Mouse (Mus musculus) forebrain, embryonic 13.5 days (tissue): Measurements from ENCODE around the gene Gbp2b. TPM values are rescaled to one million over a fixed set of nuclear protein-coding genes. Genes with fewer than 3 reads are reported as not detected.
"Not testable (repeated sequence)": the region's sequence is repeated elsewhere in the genome, so short reads cannot be mapped to it uniquely, and the experiment has no call there.

Source experiments
- ATAC-seq: fragments of 200-750 bp; cut with Nextera tagmentation; 2 replicates; pipeline ENCODE4 v1.8.0; 2017
- H3K27ac ChIP-seq: fragments of 300-500 bp; sonication (generic); 2 replicates; pipeline ENCODE4 v1.5.1; 2015; ENCODE audit warnings: inconsistent platforms, mild to moderate bottlenecking, moderate library complexity
- H3K27me3 ChIP-seq: fragments of 300-500 bp; sonication (generic); 2 replicates; pipeline ENCODE4 v1.6.1; 2015; ENCODE audit warnings: mild to moderate bottlenecking, inconsistent platforms
- H3K36me3 ChIP-seq: fragments of 300-500 bp; sonication (generic); 2 replicates; pipeline ENCODE4 v1.6.1; 2015; ENCODE audit warnings: mild to moderate bottlenecking, inconsistent platforms; ENCODE audit not compliant: poor library complexity, severe bottlenecking
- H3K4me1 ChIP-seq: fragments of 300-500 bp; sonication (generic); 2 replicates; pipeline ENCODE4 v1.6.1; 2015; ENCODE audit warnings: inconsistent platforms
- H3K4me2 ChIP-seq: fragments of 300-500 bp; sonication (generic); 2 replicates; pipeline ENCODE4 v1.6.1; 2015; ENCODE audit warnings: inconsistent platforms, mild to moderate bottlenecking, moderate library complexity
- H3K4me3 ChIP-seq: fragments of 300-500 bp; sonication (generic); 2 replicates; pipeline ENCODE4 v1.5.1; 2015; ENCODE audit warnings: mild to moderate bottlenecking, inconsistent platforms
- H3K9ac ChIP-seq: fragments of 300-500 bp; sonication (generic); 2 replicates; pipeline ENCODE4 v1.6.1; 2015; ENCODE audit warnings: mild to moderate bottlenecking, inconsistent platforms
- H3K9me3 ChIP-seq: fragments of 300-500 bp; sonication (generic); replicated peaks from 2 replicates; pipeline ENCODE4 v1.6.1; 2016; ENCODE audit warnings: inconsistent platforms
- WGBS: fragments of 180-500 bp; shearing (Covaris S2); methylation state at CpG from one replicate; pipeline ENCODE4 v1.1.7; 2015; 5-methylcytosine and 5-hydroxymethylcytosine counted together
- microRNA-seq: library from miRNA; unstranded; fragments of <30 nt; microRNA quantifications from one replicate; pipeline ENCODE4, GENCODE M21; 2016
- polyA plus RNA-seq: library from polyadenylated mRNA; unstranded; fragments of >200 nt; fragmentation: Nextera tagmentation; extraction: Ambion mirVana; gene quantifications from 2 replicates; pipeline ENCODE4 v1.2.1, GENCODE M21; 2015

The Gbp2b gene
- polyA plus RNA-seq, 1 experiment from 2014 or later: not detected

- Histone ChIP-seq H3K27ac (no peak overlapping the region), H3K9me3 (no peaks in the 10 kb centered on the region), H3K4me3 (no peak overlapping the region), H3K36me3 (no peaks in the 10 kb centered on the region), H3K4me2 (peak overlapping the region; percentile 35), H3K27me3 (no peaks in the 10 kb centered on the region), H3K9ac (no peak overlapping the region), H3K4me1 (no peaks in the 10 kb centered on the region)
- ATAC-seq: peak; percentile 51; the same call in 1 of the 2 replicates
- 4% methylated on average over 9 of the region's 9 CpGs for WGBS
These were observed 45.6 kb downstream of the Gbp2b start for GRCm38 (mm10) chr3:142640201-142640600.

DNA sequence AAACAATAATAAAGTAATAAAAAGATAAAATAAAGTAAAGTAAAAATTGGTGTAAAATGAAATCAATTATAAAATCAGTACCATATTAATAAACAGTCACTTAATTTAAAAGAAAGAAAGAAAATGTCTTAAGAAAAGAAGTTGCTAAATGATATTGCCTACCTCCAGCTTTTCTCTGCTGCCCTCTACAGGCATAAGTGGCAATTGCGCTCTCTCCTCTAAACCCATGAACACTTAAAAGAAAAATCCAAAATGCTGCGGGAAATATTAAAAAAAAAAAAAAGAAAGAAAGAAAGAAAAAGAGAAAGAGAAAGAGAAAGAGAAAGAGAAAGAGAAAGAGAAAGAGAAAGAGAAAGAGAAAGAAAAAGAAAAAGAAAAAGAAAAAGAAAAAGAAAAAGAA is 51.3 kb downstream of the Gbp2b start:
- H3K4me2 ChIP-seq, H3K36me3 ChIP-seq, H3K9ac ChIP-seq, H3K4me3 ChIP-seq, H3K27me3 ChIP-seq, ATAC-seq, H3K4me1 ChIP-seq, H3K9me3 ChIP-seq, H3K27ac ChIP-seq: not testable (repeated sequence)
- WGBS: 11% methylated on average over 2 of the region's 2 CpGs

- not testable (repeated sequence) for ATAC-seq, H3K27ac ChIP-seq, H3K4me1 ChIP-seq, H3K27me3 ChIP-seq, H3K9me3 ChIP-seq, H3K4me2 ChIP-seq, H3K4me3 ChIP-seq, H3K36me3 ChIP-seq, H3K9ac ChIP-seq
- WGBS: 73% methylated on average over 7 of the region's 7 CpGs
These were observed 53.2 kb downstream of the Gbp2b start for GRCm38 (mm10) chr3:142647836-142648235.

GRCm38 (mm10) chr3:142650205-142650604 is 55.6 kb downstream of the Gbp2b start:
- Histone ChIP-seq H3K9ac (no peak overlapping the region), H3K4me1 (no peaks in the 10 kb centered on the region), H3K9me3 (no peaks in the 10 kb centered on the region), H3K36me3 (no peaks in the 10 kb centered on the region), H3K4me2 (no peak overlapping the region), H3K4me3 (no peak overlapping the region), H3K27me3 (no peaks in the 10 kb centered on the region), H3K27ac (no peak overlapping the region)
- WGBS: 36% methylated on average over 2 of the region's 2 CpGs
- no peak for ATAC-seq

DNA sequence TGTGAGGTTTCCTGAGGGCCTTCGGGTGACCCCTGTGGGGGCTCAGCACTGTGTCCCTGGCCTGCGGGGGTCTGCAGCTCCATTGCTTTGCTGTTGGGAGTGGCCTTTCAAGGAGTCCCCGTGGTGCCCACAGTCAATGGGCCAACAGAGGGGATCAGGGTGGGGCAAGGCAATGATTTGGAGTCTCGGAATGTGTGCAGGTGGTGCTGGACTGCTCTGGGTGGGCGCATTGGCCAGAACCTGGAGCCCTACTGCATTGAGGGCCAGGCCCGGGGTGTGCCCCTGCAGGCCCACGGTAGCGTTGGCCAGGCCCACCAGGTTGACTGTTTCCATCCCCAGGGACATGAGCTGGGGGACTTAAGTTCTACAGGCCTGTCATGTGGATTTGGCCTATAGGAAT is 70.1 kb downstream of the Gbp2b start:
- Histone ChIP-seq H3K27ac (no peak overlapping the region), H3K4me1 (no peaks in the 10 kb centered on the region), H3K36me3 (no peaks in the 10 kb centered on the region), H3K9me3 (peaks cover 9% of the 10 kb centered on the region), H3K4me2 (no peak overlapping the region), H3K27me3 (no peaks in the 10 kb centered on the region), H3K9ac (no peak overlapping the region), H3K4me3 (no peak overlapping the region)
- no peak for ATAC-seq
- 96% methylated on average over 8 of the region's 8 CpGs for WGBS

Small RNA genes lying within 50 kb of the gene (microRNA-seq; reads per million reads assigned to microRNA genes)
- gene Mir6381: not detected

Other genes with a start within 250 kb of the Gbp2b start
- 8.7 and 10.7 TPM in 2 replicates for gene Pdlim5, start 199.2 kb upstream of the Gbp2b start, polyA plus RNA-seq
- gene Gbp5, start 100.9 kb upstream of the Gbp2b start, polyA plus RNA-seq: not detected in 2 replicates
- gene Gbp7, start 64.5 kb upstream of the Gbp2b start, polyA plus RNA-seq: 0.58 and 0.91 TPM in 2 replicates
- 0.39 and 0.54 TPM in 2 replicates for gene Gbp3, start 34.8 kb upstream of the Gbp2b start, polyA plus RNA-seq
- 0.15 and 0.19 TPM in 2 replicates for gene Gbp2, start 25.8 kb downstream of the Gbp2b start, polyA plus RNA-seq
- gene Kyat3, start 106.2 kb downstream of the Gbp2b start, polyA plus RNA-seq: 6.7 and 6.9 TPM in 2 replicates
- gene Gtf2b, start 170.2 kb downstream of the Gbp2b start, polyA plus RNA-seq: 102 and 104 TPM in 2 replicates